In the genomic region with DNA sequence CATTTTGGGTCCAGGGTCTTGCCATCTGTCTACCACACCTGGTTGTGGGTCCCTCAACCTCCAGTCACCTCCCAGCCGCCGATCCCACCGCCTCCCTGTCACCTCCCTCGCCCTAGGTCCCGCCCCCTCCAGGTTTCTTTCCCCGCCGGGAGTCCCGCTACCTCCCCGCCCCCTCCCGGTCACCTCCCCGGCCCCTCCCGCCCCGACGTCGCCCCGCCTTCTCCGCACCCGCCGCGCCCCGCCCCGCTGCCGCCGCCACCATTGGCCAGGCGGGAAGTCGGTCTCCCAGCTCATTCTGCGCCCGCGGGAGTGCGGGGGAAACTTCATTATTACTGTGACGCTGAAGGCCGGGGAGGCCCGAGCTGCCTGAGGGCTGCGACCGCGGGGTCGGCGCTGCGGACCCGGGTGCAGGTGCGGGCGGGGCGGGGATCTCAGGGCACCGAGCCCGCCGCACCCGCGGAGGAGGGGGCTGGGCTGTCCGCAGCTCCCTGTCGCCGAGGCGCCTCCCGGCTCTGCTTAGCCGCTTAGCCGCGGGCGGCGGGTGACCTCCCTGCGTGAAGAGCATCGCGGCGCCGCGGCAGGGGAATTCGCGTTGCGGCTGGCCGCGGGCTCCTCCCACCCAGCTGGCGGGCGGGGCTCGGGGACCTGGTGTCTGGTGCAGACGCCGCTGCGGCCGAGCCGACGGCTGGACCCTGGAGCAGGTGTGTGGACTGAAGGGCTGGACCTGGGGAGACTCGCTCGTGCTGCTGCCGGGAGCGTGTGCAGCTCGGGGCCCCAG, we compare ENCODE assay signal across 8 mouse cellular contexts. TPM values are rescaled to one million over a fixed set of nuclear protein-coding genes. Genes with fewer than 3 reads are reported as not detected.
A peak's percentile ranks its signal among the peaks of the same experiment; 100 is the strongest.
DNase-seq lines count a peak whose midpoint lies in the region; ATAC-seq and TF ChIP-seq lines count a peak whose summit lies in the region.

A gene (plus strand): TSS at position 234 of the 778 bp plus-strand sequence.

- DNase-seq in cerebellum, postnatal 4 days (ENCODE audit: low spot score in 2 of 2): peak; percentile 61 to 74
- DNase-seq in gastrocnemius, adult 2 months: peak; percentile 92
- DNase-seq in left cerebral cortex, postnatal 14 days (ENCODE audit: low spot score in 2 of 2): peak; percentile 69 to 83
- DNase-seq in right cerebral cortex, postnatal 36 days (ENCODE audit: low spot score in 2 of 2): peak; percentile 42 to 73
- DNase-seq in yolk sac, embryonic 10.5 days (ENCODE audit: low spot score): peak; percentile 89

- H3K4me2 ChIP-seq in hindbrain, embryonic 16.5 days (ENCODE audit: low read length): peak within 1 kb of the TSS; percentile 82

- intact Hi-C loops in gastrocnemius, adult 2 months (cut with DNase I): no loop called here
- intact Hi-C loops in left cerebral cortex, postnatal 14 days (cut with DNase I): no loop called here

- H3K4me3 ChIP-seq in gastrocnemius, adult 2 months: peak within 1 kb of the TSS; percentile 94
- H3K4me3 ChIP-seq in hindbrain, embryonic 16.5 days (ENCODE audit: low read length): peak within 1 kb of the TSS; percentile 92

- H3K9ac ChIP-seq in hindbrain, embryonic 16.5 days (ENCODE audit: low read depth, low read length): peak within 1 kb of the TSS; percentile 90

- WGBS in hindbrain, embryonic 16.5 days: 1% methylated on average over 69 of the region's 83 CpGs

- peak; percentile 38 for ATAC-seq in activated CD4-positive, CD25-positive, alpha-beta regulatory T cell, adult 4 months
- ATAC-seq in hindbrain, embryonic 16.5 days: peak; percentile 90
- peak; percentile 76 for ATAC-seq in megakaryocyte-erythroid progenitor cell, adult 5-6 weeks (replicated peaks; ENCODE audit: low FRiP score, low TSS enrichment, poor library complexity, severe bottlenecking)

- H3K9me3 ChIP-seq in hindbrain, embryonic 16.5 days (ENCODE audit: control insufficient read depth, low read length): no peaks in the 10 kb centered on the region

- peak within 1 kb of the TSS; percentile 93 for H3K27ac ChIP-seq in gastrocnemius, adult 2 months
- peak within 1 kb of the TSS; percentile 85 for H3K27ac ChIP-seq in hindbrain, embryonic 16.5 days (ENCODE audit: low read depth, low read length)

- H3K36me3 ChIP-seq in hindbrain, embryonic 16.5 days (ENCODE audit: control insufficient read depth, insufficient read depth, low read length): no peaks in the 10 kb centered on the region

- peaks cover 11% of the 10 kb centered on the region for H3K4me1 ChIP-seq in hindbrain, embryonic 16.5 days (ENCODE audit: control insufficient read depth, insufficient read depth, low read depth, low read length)

- no peaks in the 10 kb centered on the region for H3K27me3 ChIP-seq in hindbrain, embryonic 16.5 days (replicated peaks; ENCODE audit: control insufficient read depth, insufficient read depth, low read length)

- no peak for TF ChIP-seq CTCF in gastrocnemius, adult 2 months (IDR thresholded peaks at IDR 0.05)

RNA-seq across cellular contexts. Expression of the gene that starts here (rescaled TPM):
- 10 to 100 TPM; 21.4 to 24.7 TPM for polyA plus RNA-seq in activated CD4-positive, CD25-positive, alpha-beta regulatory T cell, adult 4 months (2017; shearing (Covaris generic))
- 10 to 100 TPM; 26.8 to 65.5 TPM for total RNA-seq in gastrocnemius, adult 2 months (2021)
- 34.8 and 35.6 TPM in 2 replicates for polyA plus RNA-seq in hindbrain, embryonic 16.5 days (2015; fragmentation: Nextera tagmentation; extraction: Ambion mirVana)
- 100 to 1,000 TPM; 324 to 375 TPM for total RNA-seq in left cerebral cortex, postnatal 14 days (2021)
- 4.1 and 5.8 TPM in 2 replicates for total RNA-seq in megakaryocyte-erythroid progenitor cell, adult 5-6 weeks (2014; fragmentation: Nextera tagmentation)
- total RNA-seq in megakaryocyte-erythroid progenitor cell, adult 5-6 weeks (2017): 5.1 and 8.6 TPM in 2 replicates

Comparison
In these comparisons a context has a peak if more than half of its experiments do, and no peak if none do; other contexts are left out.
1. Peak in every context shown above with its lines: DNase-seq, ATAC-seq, H3K4me3 ChIP-seq and H3K27ac ChIP-seq.
2. RNA of the gene that starts here (total RNA-seq): 324 to 375 TPM in left cerebral cortex, postnatal 14 days; 26.8 to 65.5 TPM in gastrocnemius, adult 2 months and 4.1 to 8.6 TPM in megakaryocyte-erythroid progenitor cell, adult 5-6 weeks; every median in the first group is over 4 times any median in the second.
3. ATAC-seq: peak in every context shown above with its lines; median percentile 90 in hindbrain, embryonic 16.5 days; 76 in megakaryocyte-erythroid progenitor cell, adult 5-6 weeks; 38 in activated CD4-positive, CD25-positive, alpha-beta regulatory T cell, adult 4 months.